Mouse (Mus musculus): ENCODE results near the gene Iqsec1. TPM values are rescaled to one million over a fixed set of nuclear protein-coding genes. Genes with fewer than 3 reads are reported as not detected.

Iqsec1 gene
- total RNA-seq, 2 experiments from 2014 or later: 268 to 271 TPM

GRCm38 (mm10) chr6:90892401-90892800, 96.1 kb downstream of the Iqsec1 start:
- no peak for DNase-seq (ENCODE audit: low spot score in 2 of 2)

- DNase-seq (ENCODE audit: low spot score in 2 of 2): no peak
Observed at GRCm38 (mm10) chr6:90889356-90890285, 98.9 kb downstream of the Iqsec1 start.

GRCm38 (mm10) chr6:90887024-90887775, 101.3 kb downstream of the Iqsec1 start:
- no peak for DNase-seq (ENCODE audit: low spot score in 2 of 2)

- no peak for DNase-seq (ENCODE audit: low spot score in 2 of 2)
Observed at GRCm38 (mm10) chr6:90885626-90886025, 102.9 kb downstream of the Iqsec1 start.

GRCm38 (mm10) chr6:90884631-90885030, 103.9 kb downstream of the Iqsec1 start:
- no peak for DNase-seq (ENCODE audit: low spot score in 2 of 2)

- DNase-seq (ENCODE audit: low spot score in 2 of 2): no peak
Observed at GRCm38 (mm10) chr6:90880975-90881374, 107.5 kb downstream of the Iqsec1 start.

- peak; percentile 36 to 52 for DNase-seq (ENCODE audit: low spot score in 2 of 2)
Observed at GRCm38 (mm10) chr6:90880404-90880803, 108.1 kb downstream of the Iqsec1 start.

GRCm38 (mm10) chr6:90871581-90871980, 116.9 kb downstream of the Iqsec1 start:
- peak; percentile 40 to 56 for DNase-seq (ENCODE audit: low spot score in 2 of 2)

- no peak for DNase-seq (ENCODE audit: low spot score in 2 of 2)
Observed at GRCm38 (mm10) chr6:90868033-90868432, 120.5 kb downstream of the Iqsec1 start.

GRCm38 (mm10) chr6:90861370-90861769, 127.1 kb downstream of the Iqsec1 start:
- DNase-seq (ENCODE audit: low spot score in 2 of 2): no peak

- no peak for DNase-seq (ENCODE audit: low spot score in 2 of 2)
Observed at GRCm38 (mm10) chr6:90857844-90858243, 130.6 kb downstream of the Iqsec1 start.

GRCm38 (mm10) chr6:90852360-90852759, 136.1 kb downstream of the Iqsec1 start:
- no peak for DNase-seq (ENCODE audit: low spot score in 2 of 2)

GRCm38 (mm10) chr6:90848068-90848467, 140.4 kb downstream of the Iqsec1 start:
- peak; percentile 23 to 44 for DNase-seq (ENCODE audit: low spot score in 2 of 2)

- no peak for DNase-seq (ENCODE audit: low spot score in 2 of 2)
Observed at GRCm38 (mm10) chr6:90847523-90847922, 141.0 kb downstream of the Iqsec1 start.

- no peak for DNase-seq (ENCODE audit: low spot score in 2 of 2)
Observed at GRCm38 (mm10) chr6:90839972-90840371, 148.5 kb downstream of the Iqsec1 start.

GRCm38 (mm10) chr6:90836749-90837148, 151.7 kb downstream of the Iqsec1 start:
- DNase-seq (ENCODE audit: low spot score in 2 of 2): no peak

GRCm38 (mm10) chr6:90829536-90829935, 158.9 kb downstream of the Iqsec1 start:
- peak; percentile 66 to 77 for DNase-seq (ENCODE audit: low spot score in 2 of 2)

GRCm38 (mm10) chr6:90825063-90825462, 163.4 kb downstream of the Iqsec1 start:
- DNase-seq (ENCODE audit: low spot score in 2 of 2): no peak

GRCm38 (mm10) chr6:90823322-90823721, 165.2 kb downstream of the Iqsec1 start:
- no peak for DNase-seq (ENCODE audit: low spot score in 2 of 2)

- peak; percentile 54 to 77 for DNase-seq (ENCODE audit: low spot score in 2 of 2)
Observed at GRCm38 (mm10) chr6:90821916-90822602, 166.4 kb downstream of the Iqsec1 start.

GRCm38 (mm10) chr6:90819880-90820279, 168.6 kb downstream of the Iqsec1 start:
- DNase-seq (ENCODE audit: low spot score in 2 of 2): no peak

All from layer of hippocampus, adult 18-20 months (tissue).